ENCODE assay signal across 8 mouse cellular contexts in genomic region chr15:89730320-89730719, GRCm38 (mm10).
DNase-seq lines count a peak whose midpoint lies in the region; ATAC-seq and TF ChIP-seq lines count a peak whose summit lies in the region.

No protein-coding gene starts in this region.

- no peak for TF ChIP-seq POLR2A in ES-Bruce4 (IDR thresholded peaks at IDR 0.05; ENCODE audit: insufficient read depth, low read length)

- H3K9me3 ChIP-seq in heart, embryonic 12.5 days (replicated peaks): no peaks in the 10 kb centered on the region; the same call in 1 of the 2 replicates
- no peaks in the 10 kb centered on the region for H3K9me3 ChIP-seq in ES-Bruce4 (replicated peaks; ENCODE audit: control insufficient read depth, insufficient read depth, low read length, poor library complexity, severe bottlenecking)
- H3K9me3 ChIP-seq in neural tube, embryonic 12.5 days: no peaks in the 10 kb centered on the region

- intact Hi-C loops in left cerebral cortex, adult 2 months (cut with DNase I): loop anchor here (10.0 kb wide), 1 partner anchor 484 kb away; no protein-coding TSS in a partner anchor

- no peak overlapping the region for H3K9ac ChIP-seq in heart, embryonic 12.5 days
- H3K9ac ChIP-seq in ES-Bruce4 (ENCODE audit: low read depth, poor library complexity, severe bottlenecking): no peak overlapping the region
- H3K9ac ChIP-seq in neural tube, embryonic 12.5 days: no peak overlapping the region

- WGBS in heart, embryonic 12.5 days: 27% methylated on average over 6 of the region's 6 CpGs
- WGBS in neural tube, embryonic 12.5 days: 31% methylated on average over 6 of the region's 6 CpGs

- TF ChIP-seq EP300 in ES-Bruce4 (IDR thresholded peaks at IDR 0.05; ENCODE audit: insufficient read depth, low read depth, low read length): no peak

- no peaks in the 10 kb centered on the region for H3K36me3 ChIP-seq in heart, embryonic 12.5 days
- no peaks in the 10 kb centered on the region for H3K36me3 ChIP-seq in ES-Bruce4 (ENCODE audit: control insufficient read depth, insufficient read depth, low read length, poor library complexity, severe bottlenecking)
- H3K36me3 ChIP-seq in neural tube, embryonic 12.5 days: no peaks in the 10 kb centered on the region

- no peaks in the 10 kb centered on the region for H3K4me1 ChIP-seq in heart, embryonic 12.5 days (replicated peaks)
- no peaks in the 10 kb centered on the region for H3K4me1 ChIP-seq in ES-Bruce4 (ENCODE audit: control insufficient read depth, insufficient read depth, low read length)
- no peaks in the 10 kb centered on the region for H3K4me1 ChIP-seq in neural tube, embryonic 12.5 days

- DNase-seq in heart, adult 9 months (ENCODE audit: low spot score in 2 of 2): no peak
- DNase-seq in adrenal gland, postnatal 4 days (ENCODE audit: low spot score in 2 of 2): peak; percentile 4 to 10
- peak; percentile 2 for DNase-seq in forelimb bud, embryonic 11.5 days (ENCODE audit: low read depth, low spot score)
- peak; percentile 9 to 28 for DNase-seq in left cerebral cortex, adult 2 months (ENCODE audit: extremely low spot score in 1 of 2, low spot score in 2 of 2)
- DNase-seq in thymus, postnatal 25 days: no peak

- no peak overlapping the region for H3K4me2 ChIP-seq in heart, embryonic 12.5 days
- H3K4me2 ChIP-seq in neural tube, embryonic 12.5 days (replicated peaks): no peak overlapping the region

- H3K27ac ChIP-seq in heart, embryonic 12.5 days (ENCODE audit: poor library complexity, severe bottlenecking): no peak overlapping the region
- no peak overlapping the region for H3K27ac ChIP-seq in ES-Bruce4 (ENCODE audit: insufficient read depth, low read length)
- no peak overlapping the region for H3K27ac ChIP-seq in left cerebral cortex, adult 2 months
- H3K27ac ChIP-seq in neural tube, embryonic 12.5 days: no peak overlapping the region

- peak; percentile 29; the same call in 1 of the 2 replicates for ATAC-seq in heart, embryonic 12.5 days (ENCODE audit: insufficient number of reproducible peaks, low FRiP score)
- peak; percentile 83; the same call in 1 of the 2 replicates for ATAC-seq in neural tube, embryonic 12.5 days (ENCODE audit: low FRiP score, low read depth)

- no peaks in the 10 kb centered on the region for H3K27me3 ChIP-seq in heart, embryonic 12.5 days (replicated peaks)
- H3K27me3 ChIP-seq in ES-Bruce4 (ENCODE audit: control insufficient read depth, insufficient read depth, low read length, poor library complexity, severe bottlenecking): no peaks in the 10 kb centered on the region
- H3K27me3 ChIP-seq in neural tube, embryonic 12.5 days (replicated peaks): no peaks in the 10 kb centered on the region

- peak; percentile 92 for TF ChIP-seq CTCF in ES-Bruce4 (IDR thresholded peaks at IDR 0.05; ENCODE audit: low read depth, low read length)
- TF ChIP-seq CTCF in left cerebral cortex, adult 2 months (IDR thresholded peaks at IDR 0.05): peak; percentile 52

- H3K4me3 ChIP-seq in heart, embryonic 12.5 days: no peak overlapping the region
- H3K4me3 ChIP-seq in ES-Bruce4 (ENCODE audit: low read depth, low read length): no peak overlapping the region
- no peak overlapping the region for H3K4me3 ChIP-seq in left cerebral cortex, adult 2 months
- H3K4me3 ChIP-seq in neural tube, embryonic 12.5 days: no peak overlapping the region

Comparison
In these comparisons a context has a peak if more than half of its experiments do, and no peak if none do; other contexts are left out.
1. DNase-seq: peak in adrenal gland, postnatal 4 days (2 of 2), forelimb bud, embryonic 11.5 days (single experiment) and left cerebral cortex, adult 2 months (2 of 2); none in heart, adult 9 months (0 of 2) and thymus, postnatal 25 days (single experiment).